Mouse (Mus musculus) hindbrain, embryonic 14.5 days (tissue): ENCODE measurements around the gene Myo3b. TPM values are rescaled to one million over a fixed set of nuclear protein-coding genes. Genes with fewer than 3 reads are reported as not detected.
A peak's percentile ranks its signal among the peaks of the same experiment; 100 is the strongest.

ENCODE experiments used
- ATAC-seq: fragments of 200-750 bp; cut with Nextera tagmentation; 2 replicates; pipeline ENCODE4 v1.8.0; 2017; ENCODE audit warnings: moderate number of reproducible peaks, mild to moderate bottlenecking, moderate TSS enrichment, moderate library complexity; ENCODE audit not compliant: low FRiP score
- DNase-seq: peaks from one replicate; pipeline ENCODE4 v3.0.0-alpha.2; 2015; ENCODE audit warnings: low spot score
- H3K27ac ChIP-seq: fragments of 300-500 bp; sonication (generic); 2 replicates; pipeline ENCODE4 v1.5.1; 2014; ENCODE audit warnings: mild to moderate bottlenecking, moderate library complexity
- H3K27me3 ChIP-seq: fragments of 300-500 bp; sonication (generic); 2 replicates; pipeline ENCODE4 v1.6.1; 2014; ENCODE audit warnings: mild to moderate bottlenecking, low read length, mixed read lengths; ENCODE audit not compliant: control insufficient read depth, insufficient read depth
- H3K36me3 ChIP-seq: fragments of 300-500 bp; sonication (generic); replicated peaks from 2 replicates; pipeline ENCODE4 v1.6.1; 2014; ENCODE audit not compliant: control insufficient read depth, insufficient read depth
- H3K4me1 ChIP-seq: fragments of 300-500 bp; sonication (generic); replicated peaks from 2 replicates; pipeline ENCODE4 v1.6.1; 2014; ENCODE audit warnings: antibody characterized with exemption, low read length, mixed read lengths; ENCODE audit not compliant: control insufficient read depth, insufficient read depth
- H3K4me2 ChIP-seq: fragments of 300-500 bp; sonication (generic); replicated peaks from 2 replicates; pipeline ENCODE4 v1.6.1; 2014; ENCODE audit warnings: mild to moderate bottlenecking, moderate library complexity
- H3K4me3 ChIP-seq: fragments of 300-500 bp; sonication (generic); replicated peaks from 2 replicates; pipeline ENCODE4 v1.5.1; 2014; ENCODE audit warnings: mild to moderate bottlenecking, low read length
- H3K9ac ChIP-seq: fragments of 300-500 bp; sonication (generic); 2 replicates; pipeline ENCODE4 v1.6.1; 2014
- H3K9me3 ChIP-seq: fragments of 300-500 bp; sonication (generic); 2 replicates; pipeline ENCODE4 v1.6.1; 2016; ENCODE audit warnings: low read length; ENCODE audit not compliant: control insufficient read depth
- WGBS: fragments of 180-500 bp; shearing (Covaris S2); extraction: QIAGEN DNeasy Blood & Tissue Kit; methylation state at CpG from one replicate; pipeline ENCODE4 v1.1.7; 2014; 5-methylcytosine and 5-hydroxymethylcytosine counted together
- polyA plus RNA-seq: library from polyadenylated mRNA; unstranded; fragments of >200 nt; fragmentation: Nextera tagmentation; extraction: Ambion mirVana; gene quantifications from 2 replicates; pipeline ENCODE4 v1.2.1, GENCODE M21; 2014

Gene Myo3b
- polyA plus RNA-seq, 1 experiment from 2014 or later: 0.27 TPM

DNA sequence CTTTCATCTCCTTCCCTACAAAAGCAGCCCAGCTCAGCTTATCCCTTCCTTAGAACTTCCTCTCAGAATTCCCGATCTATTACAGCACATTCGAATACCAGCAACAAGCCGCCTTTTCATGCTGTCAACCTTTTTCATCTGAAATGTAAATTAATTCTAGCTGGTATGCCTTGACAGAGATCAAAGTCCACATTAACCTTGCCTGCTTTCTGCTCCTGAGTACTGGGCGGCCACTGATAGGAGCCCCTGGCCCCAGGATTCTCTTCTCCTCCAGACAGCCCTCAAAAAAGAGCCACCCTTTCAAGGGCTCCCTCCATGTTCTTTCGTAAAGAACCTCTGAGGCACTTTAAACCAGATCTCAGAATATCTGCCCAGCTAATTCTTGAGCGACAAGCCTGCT lies 278.9 kb downstream of the Myo3b start:
- H3K9me3 ChIP-seq: no peaks in the 10 kb centered on the region
- no peak overlapping the region for H3K4me2 ChIP-seq
- no peaks in the 10 kb centered on the region for H3K36me3 ChIP-seq
- no peak overlapping the region for H3K27ac ChIP-seq
- no peak overlapping the region for H3K9ac ChIP-seq
- no peak overlapping the region for H3K4me3 ChIP-seq
- WGBS: 20% methylated on average over 6 of the region's 6 CpGs
- H3K27me3 ChIP-seq: no peaks in the 10 kb centered on the region
- ATAC-seq (no peak), DNase-seq (no peak)
- no peaks in the 10 kb centered on the region for H3K4me1 ChIP-seq

DNA sequence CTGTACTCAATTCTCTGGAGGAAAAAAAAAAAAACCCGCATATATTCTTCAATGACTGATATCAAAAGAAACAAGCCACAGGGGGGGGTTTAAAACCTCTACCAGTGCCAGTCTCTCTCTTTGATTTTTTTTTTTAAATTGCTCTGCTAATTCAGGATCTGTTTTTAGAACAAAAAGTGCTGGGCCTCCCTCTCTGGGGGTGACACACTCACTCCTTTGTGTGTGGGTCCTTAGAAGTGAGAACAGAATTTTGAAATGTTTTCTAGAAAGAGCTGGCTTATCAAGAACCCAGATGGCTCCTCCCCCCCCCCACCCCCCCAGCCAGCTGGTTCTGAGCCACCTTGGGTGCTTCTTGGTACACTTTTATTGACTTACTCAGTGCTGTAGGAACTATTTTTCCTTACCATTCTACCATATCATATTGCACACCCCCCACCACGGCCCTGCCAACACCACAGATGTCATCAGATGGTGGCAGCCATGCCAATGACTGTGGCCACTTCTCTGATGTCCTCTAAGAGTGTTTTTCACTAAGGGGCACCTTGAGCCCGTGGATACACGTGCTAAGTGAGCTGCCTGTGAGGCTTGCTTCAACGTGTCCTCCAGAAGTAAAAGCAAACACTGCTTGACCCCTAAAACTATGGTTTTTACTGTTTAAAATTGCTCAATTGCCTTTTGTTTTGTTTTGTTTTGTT lies 280.1 kb downstream of the Myo3b start:
- Histone ChIP-seq H3K4me1 (no peaks in the 10 kb centered on the region), H3K27me3 (no peaks in the 10 kb centered on the region), H3K9ac (no peak overlapping the region), H3K9me3 (no peaks in the 10 kb centered on the region), H3K4me2 (no peak overlapping the region), H3K36me3 (no peaks in the 10 kb centered on the region), H3K27ac (no peak overlapping the region), H3K4me3 (no peak overlapping the region)
- WGBS: 64% methylated on average over 5 of the region's 5 CpGs
- ATAC-seq (no peak), DNase-seq (no peak)

DNA sequence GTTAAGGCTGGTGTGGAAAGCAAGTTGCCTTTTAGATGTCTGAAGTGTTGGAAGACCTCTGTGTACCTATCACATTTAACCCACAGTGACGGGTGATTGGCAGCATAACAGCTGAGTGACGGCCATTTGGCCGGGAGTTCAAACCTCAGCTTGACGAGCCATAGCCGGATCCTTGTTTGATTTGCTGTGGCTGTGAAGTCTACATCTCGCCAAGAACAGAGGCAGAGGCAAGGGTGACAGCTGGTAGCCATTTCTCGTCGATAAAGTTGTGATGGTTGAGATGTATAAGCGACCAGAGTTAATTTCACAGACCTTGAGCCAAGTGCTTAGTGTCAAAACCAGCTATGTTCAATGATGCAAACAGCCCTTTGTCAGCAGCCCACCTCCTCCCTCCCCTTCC lies 283.8 kb downstream of the Myo3b start:
- Histone ChIP-seq H3K27me3 (no peaks in the 10 kb centered on the region), H3K36me3 (no peaks in the 10 kb centered on the region), H3K4me3 (no peak overlapping the region), H3K9ac (no peak overlapping the region), H3K4me1 (no peaks in the 10 kb centered on the region), H3K4me2 (no peak overlapping the region), H3K9me3 (no peaks in the 10 kb centered on the region), H3K27ac (no peak overlapping the region)
- DNase-seq (no peak), ATAC-seq (no peak)
- 76% methylated on average over 9 of the region's 9 CpGs for WGBS

- DNase-seq (no peak), ATAC-seq (no peak)
- H3K36me3 ChIP-seq: no peaks in the 10 kb centered on the region
- H3K4me1 ChIP-seq: no peaks in the 10 kb centered on the region
- no peak overlapping the region for H3K4me2 ChIP-seq
- H3K9ac ChIP-seq: no peak overlapping the region
- H3K4me3 ChIP-seq: no peak overlapping the region
- no peaks in the 10 kb centered on the region for H3K9me3 ChIP-seq
- no peaks in the 10 kb centered on the region for H3K27me3 ChIP-seq
- no peak overlapping the region for H3K27ac ChIP-seq
- 84% methylated on average over 11 of the region's 11 CpGs for WGBS
Measured at GRCm38 (mm10) chr2:70327602-70328001, 288.7 kb downstream of the Myo3b start.

- ATAC-seq (no peak), DNase-seq (no peak)
- 92% methylated on average over 6 of the region's 6 CpGs for WGBS
- H3K9ac ChIP-seq: no peak overlapping the region
- H3K27me3 ChIP-seq: no peaks in the 10 kb centered on the region
- H3K9me3 ChIP-seq: no peaks in the 10 kb centered on the region
- no peaks in the 10 kb centered on the region; the same call in 1 of the 2 replicates for H3K4me1 ChIP-seq
- H3K27ac ChIP-seq: no peak overlapping the region
- no peak overlapping the region for H3K4me3 ChIP-seq
- H3K36me3 ChIP-seq: no peaks in the 10 kb centered on the region
- H3K4me2 ChIP-seq: no peak overlapping the region
Measured at GRCm38 (mm10) chr2:70332905-70333304, 294.0 kb downstream of the Myo3b start.

DNA sequence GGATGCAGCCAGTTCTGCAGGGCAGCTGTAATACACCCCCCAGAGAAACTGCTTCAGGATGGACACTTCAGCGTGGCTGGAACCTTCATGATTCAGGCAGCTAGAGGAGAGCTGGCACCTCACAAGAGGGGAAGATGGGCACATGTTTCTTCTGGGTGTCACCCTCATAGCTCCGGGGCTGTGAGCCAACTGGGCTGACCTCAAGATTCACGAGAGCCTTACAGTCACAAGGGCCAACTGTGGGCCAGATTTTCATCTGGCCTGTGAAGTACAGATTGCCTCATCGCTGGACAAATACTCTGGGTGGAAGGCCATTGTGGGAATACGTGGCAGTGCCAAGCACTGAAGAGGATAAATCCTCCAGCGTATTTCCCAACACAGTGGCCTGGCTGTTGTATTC lies 294.6 kb downstream of the Myo3b start:
- ATAC-seq (no peak), DNase-seq (no peak)
- 91% methylated on average over 6 of the region's 6 CpGs for WGBS

GRCm38 (mm10) chr2:70336551-70336950 lies 297.6 kb downstream of the Myo3b start:
- Histone ChIP-seq H3K4me1 (no peaks in the 10 kb centered on the region; the same call in 1 of the 2 replicates), H3K27me3 (no peaks in the 10 kb centered on the region), H3K27ac (no peak overlapping the region), H3K4me3 (no peak overlapping the region), H3K4me2 (no peak overlapping the region), H3K36me3 (no peaks in the 10 kb centered on the region), H3K9ac (no peak overlapping the region), H3K9me3 (no peaks in the 10 kb centered on the region)
- DNase-seq: no peak
- WGBS: 72% methylated on average over 6 of the region's 6 CpGs
- ATAC-seq: no peak

More for the DNA sequence above, 294.6 kb downstream of the Myo3b start:
- Histone ChIP-seq H3K4me3 (no peak overlapping the region), H3K4me1 (no peaks in the 10 kb centered on the region; the same call in 1 of the 2 replicates), H3K4me2 (no peak overlapping the region), H3K27ac (no peak overlapping the region), H3K9ac (no peak overlapping the region), H3K36me3 (no peaks in the 10 kb centered on the region), H3K27me3 (no peaks in the 10 kb centered on the region), H3K9me3 (no peaks in the 10 kb centered on the region)

GRCm38 (mm10) chr2:70337208-70337611 lies 298.3 kb downstream of the Myo3b start:
- H3K36me3 ChIP-seq: no peaks in the 10 kb centered on the region
- DNase-seq: peak; percentile 39
- H3K9ac ChIP-seq: no peak overlapping the region
- H3K9me3 ChIP-seq: no peaks in the 10 kb centered on the region
- WGBS: 54% methylated on average over 7 of the region's 7 CpGs
- H3K27ac ChIP-seq: no peak overlapping the region
- H3K4me3 ChIP-seq: no peak overlapping the region
- no peaks in the 10 kb centered on the region for H3K27me3 ChIP-seq
- H3K4me2 ChIP-seq: no peak overlapping the region
- no peaks in the 10 kb centered on the region; the same call in 1 of the 2 replicates for H3K4me1 ChIP-seq
- ATAC-seq: no peak

DNA sequence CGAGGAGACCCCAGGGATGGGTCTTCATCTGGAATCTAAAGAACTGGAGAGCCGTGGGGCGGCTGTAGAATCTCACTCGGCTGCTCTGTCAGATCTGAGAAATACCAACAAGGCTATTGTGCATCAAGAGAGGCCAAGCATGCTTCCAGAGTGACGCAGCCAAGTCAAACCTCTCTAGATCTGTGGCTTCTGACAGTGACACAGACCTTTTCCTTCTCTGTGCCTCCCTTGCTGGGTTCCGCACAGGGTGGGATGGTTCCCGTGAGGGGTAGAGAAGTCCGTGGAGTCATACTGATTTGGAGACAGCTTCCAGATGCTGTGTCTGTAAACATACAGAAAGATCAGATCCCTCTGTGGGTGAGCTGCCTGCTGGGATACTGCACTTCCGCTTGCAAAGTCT lies 298.9 kb downstream of the Myo3b start:
- Histone ChIP-seq H3K27me3 (no peaks in the 10 kb centered on the region), H3K36me3 (no peaks in the 10 kb centered on the region), H3K4me3 (no peak overlapping the region), H3K9ac (no peak overlapping the region), H3K4me2 (no peak overlapping the region), H3K27ac (no peak overlapping the region), H3K9me3 (no peaks in the 10 kb centered on the region), H3K4me1 (no peaks in the 10 kb centered on the region; the same call in 1 of the 2 replicates)
- ATAC-seq (no peak), DNase-seq (no peak)
- 70% methylated on average over 9 of the region's 9 CpGs for WGBS

DNA sequence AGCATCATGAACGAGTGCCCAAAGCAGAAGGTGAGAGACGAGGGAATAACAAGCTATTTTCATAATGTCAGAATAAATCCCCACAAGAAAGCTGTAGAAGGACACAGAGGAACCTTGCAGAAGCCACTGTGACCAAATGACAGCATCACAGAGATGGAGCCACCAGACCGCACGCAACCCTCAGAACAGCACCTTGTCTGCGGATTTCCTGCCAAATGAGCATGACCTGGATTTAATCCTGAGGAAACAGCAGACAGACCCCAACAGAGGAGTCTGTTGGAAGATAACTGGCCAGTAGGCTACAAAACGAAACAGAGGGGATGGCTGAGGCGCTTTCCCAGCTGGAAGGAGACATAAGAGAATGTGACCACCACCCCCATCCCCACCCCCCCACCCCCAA lies 300.1 kb downstream of the Myo3b start:
- H3K4me1 ChIP-seq: no peaks in the 10 kb centered on the region; the same call in 1 of the 2 replicates
- no peaks in the 10 kb centered on the region for H3K36me3 ChIP-seq
- H3K4me2 ChIP-seq: no peak overlapping the region
- H3K4me3 ChIP-seq: no peak overlapping the region
- H3K27me3 ChIP-seq: no peaks in the 10 kb centered on the region
- H3K27ac ChIP-seq: no peak overlapping the region
- H3K9ac ChIP-seq: no peak overlapping the region
- no peak for DNase-seq
- WGBS: 80% methylated on average over 7 of the region's 7 CpGs
- H3K9me3 ChIP-seq: no peaks in the 10 kb centered on the region
- ATAC-seq: no peak
